Mouse (Mus musculus): ENCODE measurements around the gene Cdk6. TPM values are rescaled to one million over a fixed set of nuclear protein-coding genes. Genes with fewer than 3 reads are reported as not detected.
"Not testable (repeated sequence)": the region's sequence is repeated elsewhere in the genome, so short reads cannot be mapped to it uniquely, and the experiment has no call there.

Gene Cdk6
- total RNA-seq, 2 experiments from 2014 or later = 0.92 to 1.2 TPM

GRCm38 (mm10) chr5:3387138-3387537, 45.9 kb downstream of the Cdk6 start:
- DNase-seq = peak; percentile 34
- H3K4me3 ChIP-seq = peak overlapping the region; percentile 17; the same call in 1 of the 2 replicates
- intact Hi-C loops (cut with DNase I) = no loop called here
- no peak overlapping the region for H3K27ac ChIP-seq
- no peak for TF ChIP-seq CTCF (IDR thresholded peaks at IDR 0.05)

GRCm38 (mm10) chr5:3392856-3393255, 51.6 kb downstream of the Cdk6 start:
- intact Hi-C loops (cut with DNase I) = no loop called here
- H3K27ac ChIP-seq = no peak overlapping the region
- DNase-seq = no peak
- TF ChIP-seq CTCF (IDR thresholded peaks at IDR 0.05) = no peak
- no peak overlapping the region for H3K4me3 ChIP-seq

- Histone ChIP-seq H3K4me3 (no peak overlapping the region), H3K27ac (no peak overlapping the region)
- no peak for TF ChIP-seq CTCF (IDR thresholded peaks at IDR 0.05)
- no peak for DNase-seq
- intact Hi-C loops (cut with DNase I) = no loop called here
These were observed 52.9 kb downstream of the Cdk6 start for GRCm38 (mm10) chr5:3394145-3394544.

- Histone ChIP-seq H3K27ac (no peak overlapping the region), H3K4me3 (no peak overlapping the region)
- no peak for DNase-seq
- intact Hi-C loops (cut with DNase I) = no loop called here
- TF ChIP-seq CTCF (IDR thresholded peaks at IDR 0.05) = no peak
These were observed 53.7 kb downstream of the Cdk6 start for GRCm38 (mm10) chr5:3395020-3395419.

- no peak for TF ChIP-seq CTCF (IDR thresholded peaks at IDR 0.05)
- Histone ChIP-seq H3K4me3 (no peak overlapping the region), H3K27ac (no peak overlapping the region)
- intact Hi-C loops (cut with DNase I) = no loop called here
- DNase-seq = no peak
These were observed 54.9 kb downstream of the Cdk6 start for GRCm38 (mm10) chr5:3396214-3396613.

GRCm38 (mm10) chr5:3396910-3397575, 55.8 kb downstream of the Cdk6 start:
- no peak for TF ChIP-seq CTCF (IDR thresholded peaks at IDR 0.05)
- Histone ChIP-seq H3K4me3 (no peak overlapping the region), H3K27ac (no peak overlapping the region)
- no peak for DNase-seq
- intact Hi-C loops (cut with DNase I) = no loop called here

GRCm38 (mm10) chr5:3399784-3400494, 58.7 kb downstream of the Cdk6 start:
- no peak overlapping the region for H3K27ac ChIP-seq

GRCm38 (mm10) chr5:3405102-3405501, 63.8 kb downstream of the Cdk6 start:
- DNase-seq = no peak
- intact Hi-C loops (cut with DNase I) = no loop called here
- TF ChIP-seq CTCF (IDR thresholded peaks at IDR 0.05) = no peak

More at GRCm38 (mm10) chr5:3399784-3400494, 58.7 kb downstream of the Cdk6 start:
- intact Hi-C loops (cut with DNase I) = no loop called here
- no peak for DNase-seq
- H3K4me3 ChIP-seq = no peak overlapping the region
- TF ChIP-seq CTCF (IDR thresholded peaks at IDR 0.05) = no peak

GRCm38 (mm10) chr5:3405503-3405902, 64.2 kb downstream of the Cdk6 start:
- no peak overlapping the region for H3K27ac ChIP-seq
- intact Hi-C loops (cut with DNase I) = no loop called here
- H3K4me3 ChIP-seq = no peak overlapping the region
- DNase-seq = no peak
- no peak for TF ChIP-seq CTCF (IDR thresholded peaks at IDR 0.05)

More at GRCm38 (mm10) chr5:3405102-3405501, 63.8 kb downstream of the Cdk6 start:
- H3K4me3 ChIP-seq = no peak overlapping the region
- no peak overlapping the region for H3K27ac ChIP-seq

GRCm38 (mm10) chr5:3407926-3408325, 66.6 kb downstream of the Cdk6 start:
- no peak overlapping the region for H3K4me3 ChIP-seq
- H3K27ac ChIP-seq = no peak overlapping the region
- no peak for DNase-seq
- intact Hi-C loops (cut with DNase I) = no loop called here
- no peak for TF ChIP-seq CTCF (IDR thresholded peaks at IDR 0.05)

- H3K4me3 ChIP-seq; H3K27ac ChIP-seq; DNase-seq; intact Hi-C loops (cut with DNase I): not testable (repeated sequence)
These were observed 76.9 kb downstream of the Cdk6 start for GRCm38 (mm10) chr5:3418183-3418582.

- intact Hi-C loops (cut with DNase I) = no loop called here
- Histone ChIP-seq H3K4me3 (peak overlapping the region; percentile 9; the same call in 1 of the 2 replicates), H3K27ac (peak overlapping the region; percentile 3; the same call in 1 of the 2 replicates)
- TF ChIP-seq CTCF (IDR thresholded peaks at IDR 0.05) = no peak
- DNase-seq = no peak
These were observed 79.0 kb downstream of the Cdk6 start for GRCm38 (mm10) chr5:3420094-3420831.

GRCm38 (mm10) chr5:3420832-3421228, 79.5 kb downstream of the Cdk6 start:
- Histone ChIP-seq H3K27ac (no peak overlapping the region), H3K4me3 (no peak overlapping the region)
- no peak for TF ChIP-seq CTCF (IDR thresholded peaks at IDR 0.05)
- DNase-seq = no peak
- intact Hi-C loops (cut with DNase I) = no loop called here

- intact Hi-C loops (cut with DNase I) = not testable (repeated sequence)
- Histone ChIP-seq H3K4me3 (peak overlapping the region; percentile 67), H3K27ac (peak overlapping the region; percentile 79)
- DNase-seq = peak; percentile 21
These were observed 91.9 kb downstream of the Cdk6 start for GRCm38 (mm10) chr5:3433131-3433700.

GRCm38 (mm10) chr5:3434105-3434504, 92.8 kb downstream of the Cdk6 start:
- DNase-seq; intact Hi-C loops (cut with DNase I); H3K27ac ChIP-seq; H3K4me3 ChIP-seq: not testable (repeated sequence)

GRCm38 (mm10) chr5:3438453-3439003, 97.2 kb downstream of the Cdk6 start:
- H3K4me3 ChIP-seq; H3K27ac ChIP-seq; intact Hi-C loops (cut with DNase I); DNase-seq: not testable (repeated sequence)

GRCm38 (mm10) chr5:3439386-3439785, 98.1 kb downstream of the Cdk6 start:
- intact Hi-C loops (cut with DNase I); H3K27ac ChIP-seq; DNase-seq; H3K4me3 ChIP-seq: not testable (repeated sequence)

Measured in gastrocnemius, adult 2 months (tissue).